Mouse (Mus musculus) myocyte (in vitro differentiated cells): ENCODE measurements around the gene Mars2.

Experiments
- CEBPB ChIP-seq: IDR thresholded peaks from 2 replicates; pipeline ENCODE4 v1.6.1; 2011; ENCODE audit warnings: mild to moderate bottlenecking, moderate library complexity; ENCODE audit not compliant: poor library complexity, insufficient read depth, severe bottlenecking
- E2F4 ChIP-seq: IDR thresholded peaks from one replicate; pipeline ENCODE4 v1.6.1; 2011; ENCODE audit warnings: mild to moderate bottlenecking, control low read depth, moderate library complexity; ENCODE audit not compliant: insufficient read depth
- MAX ChIP-seq: IDR thresholded peaks from one replicate; pipeline ENCODE4 v1.6.1; 2011; ENCODE audit warnings: low read depth, mild to moderate bottlenecking, control low read depth
- MYOD1 ChIP-seq, 3 experiments: IDR thresholded peaks; one replicate each; pipeline ENCODE4 v1.6.1; 2011; ENCODE audit warnings: control low read depth in 2 of 3, low read depth in 2 of 3, mild to moderate bottlenecking in 2 of 3, moderate library complexity in 1 of 3; ENCODE audit not compliant: insufficient read length in 2 of 3, control insufficient read depth in 1 of 3
- MYOG ChIP-seq, 3 experiments: IDR thresholded peaks; one replicate each; pipeline ENCODE4 v1.6.1; 2011; ENCODE audit warnings: control low read depth in 2 of 3, low read depth in 2 of 3, mild to moderate bottlenecking in 2 of 3; ENCODE audit not compliant: insufficient read length in 2 of 3, control insufficient read depth in 1 of 3, insufficient read depth in 1 of 3
- POLR2A ChIP-seq: IDR thresholded peaks from one replicate; pipeline ENCODE4 v1.6.1; 2011; ENCODE audit warnings: low read depth, mild to moderate bottlenecking, control low read depth, moderate library complexity; ENCODE audit not compliant: insufficient read length
- POLR2AphosphoS2 ChIP-seq: IDR thresholded peaks from one replicate; pipeline ENCODE4 v1.6.1; 2011; ENCODE audit warnings: low read depth, control low read depth; ENCODE audit not compliant: insufficient read length
- SRF ChIP-seq: IDR thresholded peaks from one replicate; pipeline ENCODE4 v1.6.1; 2011; ENCODE audit warnings: low read depth; ENCODE audit not compliant: control insufficient read depth, insufficient read length
- TCF3 ChIP-seq: IDR thresholded peaks from one replicate; pipeline ENCODE4 v1.6.1; 2011; ENCODE audit warnings: low read depth, control low read depth; ENCODE audit not compliant: insufficient read length
- USF1 ChIP-seq: IDR thresholded peaks from one replicate; pipeline ENCODE4 v1.6.1; 2011; ENCODE audit warnings: low read depth, mild to moderate bottlenecking, control low read depth, moderate library complexity

DNA sequence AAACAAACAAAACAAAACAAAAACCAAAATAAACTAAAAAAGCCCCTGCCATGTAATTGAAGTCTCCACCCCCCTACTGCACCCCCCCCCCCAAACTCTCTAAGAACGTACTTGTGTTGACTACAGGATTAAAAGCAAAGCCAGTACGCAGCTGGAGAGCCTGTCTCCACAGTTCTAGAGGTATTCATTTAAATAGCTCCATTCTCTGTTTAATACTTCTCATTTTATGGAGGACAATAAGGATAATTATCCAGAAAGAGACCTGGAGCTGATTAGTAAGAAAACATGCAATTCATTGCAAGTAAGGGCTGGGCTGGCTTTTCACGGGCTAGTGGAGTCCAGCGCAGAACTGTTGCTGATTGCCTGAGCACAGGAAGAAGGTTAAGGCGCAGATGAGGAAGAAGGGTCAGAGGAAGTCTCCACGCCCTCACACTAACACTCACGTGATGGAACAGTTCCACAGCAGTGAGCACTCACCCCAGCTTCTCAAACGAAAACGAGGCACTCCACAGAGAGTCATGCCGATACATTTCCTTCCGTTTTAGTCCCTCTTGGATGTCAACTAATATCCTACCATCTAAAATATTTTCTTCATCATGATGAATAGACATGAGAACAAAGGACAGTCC lies 21.7 kb upstream of the Mars2 start:
- TF ChIP-seq POLR2A (no peak), MAX (no peak), MYOG (IDR thresholded peaks at IDR 0.05; ENCODE audit: control insufficient read depth in 1 of 3, insufficient read depth in 1 of 3, insufficient read length in 2 of 3, low read depth in 2 of 3) (no peak), MYOD1 (IDR thresholded peaks at IDR 0.05; ENCODE audit: control insufficient read depth in 1 of 3, insufficient read length in 2 of 3, low read depth in 2 of 3) (no peak), USF1 (no peak), SRF (no peak), E2F4 (no peak), POLR2AphosphoS2 (no peak), TCF3 (no peak), CEBPB (no peak)
